Mouse (Mus musculus): ENCODE measurements around the gene Trim72. TPM values are rescaled to one million over a fixed set of nuclear protein-coding genes. Genes with fewer than 3 reads are reported as not detected.
"Not testable (repeated sequence)": the region's sequence is repeated elsewhere in the genome, so short reads cannot be mapped to it uniquely, and the experiment has no call there.

Gene Trim72
- polyA plus RNA-seq, 1 experiment from 2014 or later: 0.07 TPM

DNA sequence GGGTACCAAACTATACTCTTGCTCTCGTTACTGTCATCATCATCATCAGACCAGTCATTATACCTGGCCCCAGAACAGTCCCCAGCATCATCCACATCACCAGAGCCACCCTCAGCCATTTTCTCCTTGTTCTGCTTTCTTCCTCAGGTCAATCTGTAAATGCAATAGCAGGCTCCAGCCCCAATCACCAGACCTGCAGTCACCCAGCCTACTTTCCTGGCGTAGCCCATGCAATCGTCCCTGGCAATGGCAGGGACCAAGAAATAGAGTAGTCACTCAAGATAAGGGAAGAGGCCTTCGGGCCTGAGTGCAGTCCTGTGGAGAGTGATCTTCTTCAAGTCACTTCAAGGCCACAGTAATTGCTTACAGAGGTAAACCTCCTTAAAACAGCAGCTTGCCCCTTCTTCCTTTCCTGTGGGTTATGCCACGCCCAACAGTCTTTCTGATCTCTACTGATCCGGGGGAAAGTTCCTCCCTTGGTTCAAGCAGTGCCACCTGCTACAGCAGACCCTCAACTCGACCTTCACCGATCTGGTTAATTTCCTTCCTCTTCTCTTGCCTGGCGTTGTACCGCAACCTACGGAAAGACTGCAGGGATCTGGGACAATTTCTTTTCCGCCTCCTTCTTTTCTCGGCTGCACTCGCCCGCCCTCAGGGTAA, 38.5 kb downstream of the Trim72 start:
- ATAC-seq (ENCODE audit: low FRiP score); H3K27ac ChIP-seq (ENCODE audit: low read depth, low read length): not testable (repeated sequence)

DNA sequence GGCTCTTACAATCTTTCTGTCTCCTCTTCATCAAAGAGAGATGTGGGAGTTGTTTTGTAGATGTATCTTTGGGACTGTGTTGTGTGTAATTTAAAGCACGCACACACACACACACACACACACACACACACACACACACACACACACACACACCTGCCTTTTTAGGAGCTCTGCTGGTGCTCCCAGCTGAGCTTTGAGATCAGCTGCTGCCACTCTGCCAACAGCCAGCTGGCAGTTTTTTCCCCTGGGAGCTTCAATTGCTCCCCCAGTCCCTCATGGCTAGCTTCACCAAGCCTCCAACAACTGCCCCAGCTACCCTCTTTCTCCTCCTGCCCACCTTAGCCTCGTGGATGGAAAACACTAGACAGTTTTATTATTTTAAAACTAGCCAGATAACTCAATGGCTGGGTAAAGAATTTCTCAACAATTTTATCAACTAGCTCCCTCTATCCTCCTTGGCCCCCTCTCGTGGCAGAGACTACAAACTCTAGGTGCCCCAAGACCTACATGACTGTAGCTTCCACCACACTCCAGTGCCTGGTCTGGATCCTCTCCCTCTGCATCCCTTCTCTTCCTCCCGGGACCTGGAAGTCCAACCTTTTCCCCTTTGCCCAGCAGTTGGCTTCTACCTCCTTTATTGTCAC, 40.5 kb downstream of the Trim72 start:
- no peaks in the 10 kb centered on the region for H3K27me3 ChIP-seq (ENCODE audit: control insufficient read depth, insufficient read depth, low read length)
- DNase-seq (ENCODE audit: low spot score, missing footprints) (no peak), ATAC-seq (ENCODE audit: low FRiP score) (no peak)
- no peak overlapping the region for H3K4me2 ChIP-seq
- no peaks in the 10 kb centered on the region for H3K4me1 ChIP-seq (ENCODE audit: control insufficient read depth, insufficient read depth, low read length)
- no peaks in the 10 kb centered on the region for H3K9me3 ChIP-seq (ENCODE audit: control insufficient read depth, low read length)
- H3K36me3 ChIP-seq (ENCODE audit: control insufficient read depth, insufficient read depth, low read length): no peaks in the 10 kb centered on the region
- H3K27ac ChIP-seq (ENCODE audit: low read depth, low read length): no peak overlapping the region
- H3K4me3 ChIP-seq (ENCODE audit: low read depth, low read length): no peak overlapping the region
- H3K9ac ChIP-seq (ENCODE audit: low read length): no peak overlapping the region
- WGBS: 76% methylated on average over 4 of the region's 4 CpGs

More for the DNA sequence above, 38.5 kb downstream of the Trim72 start:
- not testable (repeated sequence) for H3K9me3 ChIP-seq (ENCODE audit: control insufficient read depth, low read length); DNase-seq (ENCODE audit: low spot score, missing footprints); H3K4me3 ChIP-seq (ENCODE audit: low read depth, low read length); H3K36me3 ChIP-seq (ENCODE audit: control insufficient read depth, insufficient read depth, low read length); H3K4me2 ChIP-seq; H3K27me3 ChIP-seq (ENCODE audit: control insufficient read depth, insufficient read depth, low read length); H3K9ac ChIP-seq (ENCODE audit: low read length); H3K4me1 ChIP-seq (ENCODE audit: control insufficient read depth, insufficient read depth, low read length)
- WGBS: 82% methylated on average over 15 of the region's 15 CpGs

GRCm38 (mm10) chr7:128045640-128046039, 41.9 kb downstream of the Trim72 start:
- no peak overlapping the region for H3K4me2 ChIP-seq
- no peak overlapping the region for H3K4me3 ChIP-seq (ENCODE audit: low read depth, low read length)
- 79% methylated on average over 2 of the region's 2 CpGs for WGBS
- H3K27ac ChIP-seq (ENCODE audit: low read depth, low read length): no peak overlapping the region
- no peaks in the 10 kb centered on the region for H3K36me3 ChIP-seq (ENCODE audit: control insufficient read depth, insufficient read depth, low read length)
- DNase-seq (ENCODE audit: low spot score, missing footprints) (no peak), ATAC-seq (ENCODE audit: low FRiP score) (no peak)
- H3K27me3 ChIP-seq (ENCODE audit: control insufficient read depth, insufficient read depth, low read length): no peaks in the 10 kb centered on the region
- no peaks in the 10 kb centered on the region for H3K4me1 ChIP-seq (ENCODE audit: control insufficient read depth, insufficient read depth, low read length)
- no peak overlapping the region for H3K9ac ChIP-seq (ENCODE audit: low read length)
- no peaks in the 10 kb centered on the region for H3K9me3 ChIP-seq (ENCODE audit: control insufficient read depth, low read length)

DNA sequence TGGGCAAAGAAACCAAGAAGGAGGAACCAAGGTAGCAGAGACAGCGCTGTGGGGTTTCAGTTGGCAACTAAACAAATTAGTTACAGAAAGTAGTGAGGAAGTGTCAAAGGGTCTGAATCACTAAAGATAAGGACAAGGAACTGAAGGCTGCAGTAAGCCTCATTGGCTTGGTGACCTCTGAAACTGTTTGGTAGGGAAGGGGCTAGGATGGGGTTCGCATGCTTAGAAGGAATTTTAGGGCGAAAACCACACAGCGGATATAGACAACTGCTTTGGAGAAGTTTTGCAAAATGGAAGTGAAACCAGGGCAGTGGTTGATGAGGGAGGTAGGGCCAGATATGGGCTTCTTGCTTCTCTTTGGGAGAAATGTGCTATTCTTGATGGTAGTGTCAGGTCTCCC, 45.1 kb downstream of the Trim72 start:
- ATAC-seq (ENCODE audit: low FRiP score) (no peak), DNase-seq (ENCODE audit: low spot score, missing footprints) (no peak)
- no peaks in the 10 kb centered on the region for H3K4me1 ChIP-seq (ENCODE audit: control insufficient read depth, insufficient read depth, low read length)
- no peaks in the 10 kb centered on the region for H3K9me3 ChIP-seq (ENCODE audit: control insufficient read depth, low read length)
- no peaks in the 10 kb centered on the region for H3K36me3 ChIP-seq (ENCODE audit: control insufficient read depth, insufficient read depth, low read length)
- no peak overlapping the region for H3K9ac ChIP-seq (ENCODE audit: low read length)
- no peak overlapping the region for H3K27ac ChIP-seq (ENCODE audit: low read depth, low read length)
- no peaks in the 10 kb centered on the region for H3K27me3 ChIP-seq (ENCODE audit: control insufficient read depth, insufficient read depth, low read length)
- 87% methylated on average over 4 of the region's 4 CpGs for WGBS
- H3K4me2 ChIP-seq: no peak overlapping the region
- no peak overlapping the region for H3K4me3 ChIP-seq (ENCODE audit: low read depth, low read length)

DNA sequence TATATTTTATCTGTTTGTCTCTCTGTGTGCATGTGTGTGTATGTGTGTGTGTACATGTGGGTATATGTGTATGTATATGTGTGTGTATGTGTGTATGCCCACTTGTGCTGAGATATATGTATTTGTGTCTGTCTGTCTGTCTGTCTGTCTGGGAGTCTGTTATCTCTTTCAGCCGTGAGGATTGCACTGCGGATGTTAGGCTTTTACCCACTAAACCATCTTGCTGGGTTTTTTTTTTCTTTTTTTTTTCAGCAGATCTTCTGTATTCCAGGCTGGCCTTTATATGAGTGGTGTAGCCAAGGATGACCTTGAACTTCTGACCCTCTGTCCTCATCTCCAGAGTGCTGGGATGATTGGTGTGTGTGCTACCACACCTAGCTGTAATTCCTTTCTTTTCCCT, 45.5 kb downstream of the Trim72 start:
- no peak for ATAC-seq (ENCODE audit: low FRiP score)

GRCm38 (mm10) chr7:128050739-128051138, 47.0 kb downstream of the Trim72 start:
- Histone ChIP-seq H3K27me3 (ENCODE audit: control insufficient read depth, insufficient read depth, low read length) (no peaks in the 10 kb centered on the region), H3K4me3 (ENCODE audit: low read depth, low read length) (no peak overlapping the region), H3K4me1 (ENCODE audit: control insufficient read depth, insufficient read depth, low read length) (no peaks in the 10 kb centered on the region), H3K36me3 (ENCODE audit: control insufficient read depth, insufficient read depth, low read length) (no peaks in the 10 kb centered on the region), H3K9ac (ENCODE audit: low read length) (no peak overlapping the region), H3K4me2 (no peak overlapping the region), H3K9me3 (ENCODE audit: control insufficient read depth, low read length) (no peaks in the 10 kb centered on the region), H3K27ac (ENCODE audit: low read depth, low read length) (no peak overlapping the region)
- 77% methylated on average over 4 of the region's 4 CpGs for WGBS
- no peak for DNase-seq (ENCODE audit: low spot score, missing footprints)
- no peak for ATAC-seq (ENCODE audit: low FRiP score)

More for the DNA sequence above, 45.5 kb downstream of the Trim72 start:
- WGBS: 90% methylated on average over 2 of the region's 2 CpGs
- DNase-seq (ENCODE audit: low spot score, missing footprints): no peak
- no peak overlapping the region for H3K4me2 ChIP-seq
- no peak overlapping the region for H3K9ac ChIP-seq (ENCODE audit: low read length)
- H3K4me1 ChIP-seq (ENCODE audit: control insufficient read depth, insufficient read depth, low read length): no peaks in the 10 kb centered on the region
- no peak overlapping the region for H3K4me3 ChIP-seq (ENCODE audit: low read depth, low read length)
- no peaks in the 10 kb centered on the region for H3K9me3 ChIP-seq (ENCODE audit: control insufficient read depth, low read length)
- no peaks in the 10 kb centered on the region for H3K36me3 ChIP-seq (ENCODE audit: control insufficient read depth, insufficient read depth, low read length)
- H3K27me3 ChIP-seq (ENCODE audit: control insufficient read depth, insufficient read depth, low read length): no peaks in the 10 kb centered on the region
- no peak overlapping the region for H3K27ac ChIP-seq (ENCODE audit: low read depth, low read length)

GRCm38 (mm10) chr7:128053061-128053460, 49.3 kb downstream of the Trim72 start:
- Histone ChIP-seq H3K9me3 (ENCODE audit: control insufficient read depth, low read length) (no peaks in the 10 kb centered on the region), H3K27me3 (ENCODE audit: control insufficient read depth, insufficient read depth, low read length) (no peaks in the 10 kb centered on the region), H3K9ac (ENCODE audit: low read length) (no peak overlapping the region), H3K36me3 (ENCODE audit: control insufficient read depth, insufficient read depth, low read length) (no peaks in the 10 kb centered on the region), H3K27ac (ENCODE audit: low read depth, low read length) (no peak overlapping the region), H3K4me2 (no peak overlapping the region), H3K4me1 (ENCODE audit: control insufficient read depth, insufficient read depth, low read length) (no peaks in the 10 kb centered on the region), H3K4me3 (ENCODE audit: low read depth, low read length) (no peak overlapping the region)
- 79% methylated on average over 5 of the region's 5 CpGs for WGBS
- no peak for DNase-seq (ENCODE audit: low spot score, missing footprints)
- no peak for ATAC-seq (ENCODE audit: low FRiP score)

- no peaks in the 10 kb centered on the region for H3K4me1 ChIP-seq (ENCODE audit: control insufficient read depth, insufficient read depth, low read length)
- WGBS: 66% methylated on average over 3 of the region's 3 CpGs
- H3K4me3 ChIP-seq (ENCODE audit: low read depth, low read length): no peak overlapping the region
- H3K27ac ChIP-seq (ENCODE audit: low read depth, low read length): no peak overlapping the region
- no peak overlapping the region for H3K9ac ChIP-seq (ENCODE audit: low read length)
- ATAC-seq (ENCODE audit: low FRiP score) (no peak), DNase-seq (ENCODE audit: low spot score, missing footprints) (no peak)
- no peaks in the 10 kb centered on the region for H3K27me3 ChIP-seq (ENCODE audit: control insufficient read depth, insufficient read depth, low read length)
- H3K36me3 ChIP-seq (ENCODE audit: control insufficient read depth, insufficient read depth, low read length): no peaks in the 10 kb centered on the region
- H3K4me2 ChIP-seq: no peak overlapping the region
- no peaks in the 10 kb centered on the region for H3K9me3 ChIP-seq (ENCODE audit: control insufficient read depth, low read length)
Observed at GRCm38 (mm10) chr7:128056917-128057444, 53.2 kb downstream of the Trim72 start.

- 85% methylated on average over 8 of the region's 8 CpGs for WGBS
- H3K4me3 ChIP-seq (ENCODE audit: low read depth, low read length): no peak overlapping the region
Observed at GRCm38 (mm10) chr7:128057860-128058259, 54.1 kb downstream of the Trim72 start.

More at GRCm38 (mm10) chr7:128057860-128058259, 54.1 kb downstream of the Trim72 start:
- Histone ChIP-seq H3K9ac (ENCODE audit: low read length) (no peak overlapping the region), H3K27me3 (ENCODE audit: control insufficient read depth, insufficient read depth, low read length) (no peaks in the 10 kb centered on the region), H3K4me2 (no peak overlapping the region), H3K4me1 (ENCODE audit: control insufficient read depth, insufficient read depth, low read length) (no peaks in the 10 kb centered on the region), H3K36me3 (ENCODE audit: control insufficient read depth, insufficient read depth, low read length) (no peaks in the 10 kb centered on the region), H3K27ac (ENCODE audit: low read depth, low read length) (no peak overlapping the region), H3K9me3 (ENCODE audit: control insufficient read depth, low read length) (no peaks in the 10 kb centered on the region)
- DNase-seq (ENCODE audit: low spot score, missing footprints) (no peak), ATAC-seq (ENCODE audit: low FRiP score) (no peak)
